Mouse (Mus musculus): ENCODE data around the gene Renbp. TPM values are rescaled to one million over a fixed set of nuclear protein-coding genes. Genes with fewer than 3 reads are reported as not detected.
A peak's percentile ranks its signal among the peaks of the same experiment; 100 is the strongest.

The Renbp gene
- total RNA-seq, 1 experiment from 2014 or later, result 11.2 TPM

GRCm38 (mm10) chrX:73921285-73921822 lies 9.3 kb downstream of the Renbp start:
- no peak for DNase-seq

- DNase-seq, result no peak
These were observed 12.0 kb downstream of the Renbp start for GRCm38 (mm10) chrX:73918631-73919030.

GRCm38 (mm10) chrX:73916945-73917344 lies 13.7 kb downstream of the Renbp start:
- DNase-seq, result no peak

- DNase-seq, result peak; percentile 84
These were observed 15.6 kb downstream of the Renbp start for GRCm38 (mm10) chrX:73914827-73915703.

- no peak for DNase-seq
These were observed 19.1 kb downstream of the Renbp start for GRCm38 (mm10) chrX:73911588-73911987.

- no peak for DNase-seq
These were observed 19.5 kb downstream of the Renbp start for GRCm38 (mm10) chrX:73911156-73911555.

GRCm38 (mm10) chrX:73910451-73910850 lies 20.2 kb downstream of the Renbp start:
- no peak for DNase-seq

GRCm38 (mm10) chrX:73910049-73910448 lies 20.6 kb downstream of the Renbp start:
- DNase-seq, result no peak

GRCm38 (mm10) chrX:73897959-73898358 lies 32.7 kb downstream of the Renbp start:
- no peak for DNase-seq

GRCm38 (mm10) chrX:73895719-73896118 lies 34.9 kb downstream of the Renbp start, which contains the start of gene L1cam:
L1cam (minus strand) TSS chrX:73896105.
- DNase-seq, result peak; percentile 62

- no peak for DNase-seq
These were observed 37.8 kb downstream of the Renbp start for GRCm38 (mm10) chrX:73892833-73893232.

- no peak for DNase-seq
These were observed 39.0 kb downstream of the Renbp start, which contains the start of gene Avpr2 for GRCm38 (mm10) chrX:73891551-73892152. Avpr2 (plus strand) TSS chrX:73892102.

GRCm38 (mm10) chrX:73881463-73881862 lies 49.2 kb downstream of the Renbp start:
- no peak for DNase-seq

GRCm38 (mm10) chrX:73881036-73881427 lies 49.6 kb downstream of the Renbp start:
- no peak for DNase-seq

GRCm38 (mm10) chrX:73880194-73881035 lies 50.2 kb downstream of the Renbp start:
- DNase-seq, result peak; percentile 35

GRCm38 (mm10) chrX:73877014-73877413 lies 53.6 kb downstream of the Renbp start:
- no peak for DNase-seq

GRCm38 (mm10) chrX:73875881-73876280 lies 54.8 kb downstream of the Renbp start:
- no peak for DNase-seq

Other genes with a start within 250 kb of the Renbp start
- gene Bcap31, start 214.7 kb downstream of the Renbp start, total RNA-seq (2021), result 250 and 262 TPM in 2 replicates
- gene Abcd1, start 214.3 kb downstream of the Renbp start, total RNA-seq (2021), result 29.7 and 37.0 TPM in 2 replicates
- 0.52 and 0.57 TPM in 2 replicates for gene Plxnb3, start 173.8 kb downstream of the Renbp start, total RNA-seq (2021)
- 0.43 and 0.52 TPM in 2 replicates for gene Srpk3, start 156.4 kb downstream of the Renbp start, total RNA-seq (2021)
- gene Idh3g, start 144.0 kb downstream of the Renbp start, total RNA-seq (2021), result 378 and 448 TPM in 2 replicates
- gene Ssr4, start 143.8 kb downstream of the Renbp start, total RNA-seq (2021), result 145 and 162 TPM in 2 replicates
- gene Pdzd4, start 105.9 kb downstream of the Renbp start, total RNA-seq (2021), result 3.1 and 4.6 TPM in 2 replicates
- not detected in 2 replicates for gene Avpr2, start 38.7 kb downstream of the Renbp start, total RNA-seq (2021)
- 13.5 and 15.2 TPM in 2 replicates for gene L1cam, start 34.7 kb downstream of the Renbp start, total RNA-seq (2021)
- gene Arhgap4, start 9.0 kb downstream of the Renbp start, total RNA-seq (2021), result 3.3 and 4.9 TPM in 2 replicates
- 75.2 and 84.9 TPM in 2 replicates for gene Naa10, start 8.9 kb downstream of the Renbp start, total RNA-seq (2021)
- gene Hcfc1, start 35.5 kb upstream of the Renbp start, total RNA-seq (2021), result 66.8 and 69.5 TPM in 2 replicates
- 132 and 141 TPM in 2 replicates for gene Irak1, start 93.1 kb upstream of the Renbp start, total RNA-seq (2021)
- not detected in 2 replicates for gene Opn1mw, start 196.6 kb upstream of the Renbp start, total RNA-seq (2021)
- gene Mecp2, start 204.5 kb upstream of the Renbp start, total RNA-seq (2021), result 34.3 and 42.6 TPM in 2 replicates
- not detected in 2 replicates for gene Tex28, start 237.0 kb upstream of the Renbp start, total RNA-seq (2021)
- gene Tktl1, start 246.4 kb upstream of the Renbp start, total RNA-seq (2021), result not detected in 2 replicates